Mouse (Mus musculus): ENCODE measurements at regions not wholly inside any gene's neighbourhood (a gene's known extent, or its start where the extent isn't known, plus 50 kb on each side); places are given as distances from the start of the nearest gene placed in this dataset.

- no peak for DNase-seq (ENCODE audit: low spot score in 2 of 2)
Observed at GRCm38 (mm10) chr3:60411746-60412145, 60.9 kb upstream of the Mbnl1 start.

DNA sequence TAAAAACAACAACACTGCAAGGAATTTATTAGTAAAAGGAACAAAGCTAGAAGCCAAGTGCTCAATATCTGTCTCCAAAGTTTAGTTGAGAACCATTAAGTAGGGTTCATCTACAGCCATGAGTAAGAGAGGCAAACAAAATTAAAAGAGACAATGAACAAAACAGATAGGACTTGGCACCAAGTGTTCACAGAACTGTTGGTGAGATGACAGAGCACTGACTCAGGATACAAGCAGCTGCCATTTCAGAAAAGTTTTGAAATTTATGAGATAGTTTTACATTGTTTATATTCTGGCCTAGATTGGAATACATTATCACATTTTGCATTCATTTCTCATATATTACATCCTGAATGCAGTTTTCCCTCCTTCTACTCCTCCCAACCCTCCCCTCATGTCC lies 60.4 kb upstream of the Mbnl1 start:
- DNase-seq (ENCODE audit: low spot score in 2 of 2) = no peak

DNA sequence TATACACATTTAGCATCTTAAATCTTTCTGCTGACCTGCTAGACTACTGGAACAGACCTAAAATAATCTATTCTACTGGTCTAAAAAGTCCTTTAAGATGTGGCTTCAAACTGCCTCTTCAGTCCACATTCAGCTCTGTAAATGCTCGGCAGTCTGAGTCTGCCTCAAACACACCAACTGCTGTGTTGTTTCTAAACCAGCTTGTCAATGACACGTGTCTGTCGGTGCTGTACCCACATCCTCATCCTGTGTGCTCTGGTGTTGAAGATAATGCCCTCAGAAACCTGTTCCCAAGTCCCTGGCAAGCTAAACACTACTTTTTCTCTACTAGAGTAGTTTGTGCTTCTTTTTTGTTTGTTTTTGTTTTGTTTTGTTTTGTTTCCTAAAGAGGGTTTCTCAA lies 58.9 kb upstream of the Mbnl1 start:
- no peak for DNase-seq (ENCODE audit: low spot score in 2 of 2)

- DNase-seq (ENCODE audit: low spot score in 2 of 2) = no peak
Observed at GRCm38 (mm10) chr3:60417001-60417400, 55.6 kb upstream of the Mbnl1 start.

GRCm38 (mm10) chr3:60418652-60419051 lies 54.0 kb upstream of the Mbnl1 start:
- no peak for DNase-seq (ENCODE audit: low spot score in 2 of 2)

DNA sequence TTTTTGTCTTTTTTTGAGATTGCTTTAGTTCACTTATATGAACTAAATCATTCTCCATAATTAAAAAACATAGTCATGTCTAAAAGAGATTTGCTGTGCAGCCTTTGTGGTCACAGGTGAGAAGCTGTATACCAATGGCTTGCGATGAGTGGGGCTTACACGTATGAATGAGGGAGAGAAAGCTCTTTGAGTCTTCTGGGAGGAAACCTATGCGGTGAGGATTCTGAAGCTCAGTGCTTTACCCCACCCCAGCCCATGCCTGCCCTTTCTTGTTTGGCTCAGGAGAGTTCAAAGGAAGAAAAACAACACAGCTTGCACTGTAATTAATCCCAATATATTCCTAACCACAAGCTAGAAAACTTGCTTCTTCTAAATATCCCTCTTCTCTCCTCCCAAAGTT lies 53.4 kb upstream of the Mbnl1 start:
- DNase-seq (ENCODE audit: low spot score in 2 of 2) = no peak
